Mouse (Mus musculus): ENCODE measurements around the gene Gm3402. TPM values are rescaled to one million over a fixed set of nuclear protein-coding genes. Genes with fewer than 3 reads are reported as not detected.

Gene Gm3402
- polyA plus RNA-seq (2014; fragmentation: Illumina TruSeq; extraction: RNeasy Lipid Tissue Mini Kit (QIAGEN cat#74804); ENCODE audit: low read depth, low replicate concordance), result not detected

GRCm38 (mm10) chr5:146513823-146514222 lies at the start of gene Gm3402:
TSS of gene Gm3402 (plus strand) at chr5:146514123.

GRCm38 (mm10) chr5:146481665-146482064 lies 32.3 kb upstream of the Gm3402 start, which contains the start of gene Gm6408:
TSS of gene Gm6408 (plus strand) at chr5:146481965.

GRCm38 (mm10) chr5:146491063-146491462 lies 22.9 kb upstream of the Gm3402 start, which contains the start of gene Gm6370:
TSS of gene Gm6370 (plus strand) at chr5:146491363.

GRCm38 (mm10) chr5:146502099-146502498 lies 11.8 kb upstream of the Gm3402 start, which contains the start of gene 4930449I24Rik:
TSS of gene 4930449I24Rik (plus strand) at chr5:146502399.

GRCm38 (mm10) chr5:146525501-146525900 lies 11.6 kb downstream of the Gm3402 start, which contains the start of gene Gm3404:
TSS of gene Gm3404 (plus strand) at chr5:146525801.

GRCm38 (mm10) chr5:146537347-146537746 lies 23.4 kb downstream of the Gm3402 start, which contains the start of gene Gm3409:
TSS of gene Gm3409 (plus strand) at chr5:146537647.

GRCm38 (mm10) chr5:146555836-146556235 lies 41.9 kb downstream of the Gm3402 start, which contains the start of gene Gm3415:
TSS of gene Gm3415 (plus strand) at chr5:146556136.

Other genes starting within 250 kb of the Gm3402 start
- gene Wasf3, start 129.1 kb upstream of the Gm3402 start, polyA plus RNA-seq (2014; fragmentation: Illumina TruSeq; extraction: RNeasy Lipid Tissue Mini Kit (QIAGEN cat#74804); ENCODE audit: low read depth, low replicate concordance), result 0.52 TPM
- not detected for gene Gm6408, start 32.2 kb upstream of the Gm3402 start, polyA plus RNA-seq (2014; fragmentation: Illumina TruSeq; extraction: RNeasy Lipid Tissue Mini Kit (QIAGEN cat#74804); ENCODE audit: low read depth, low replicate concordance)
- not detected for gene Gm6370, start 22.8 kb upstream of the Gm3402 start, polyA plus RNA-seq (2014; fragmentation: Illumina TruSeq; extraction: RNeasy Lipid Tissue Mini Kit (QIAGEN cat#74804); ENCODE audit: low read depth, low replicate concordance)
- gene 4930449I24Rik, start 11.7 kb upstream of the Gm3402 start, polyA plus RNA-seq (2014; fragmentation: Illumina TruSeq; extraction: RNeasy Lipid Tissue Mini Kit (QIAGEN cat#74804); ENCODE audit: low read depth, low replicate concordance), result not detected
- not detected for gene Gm3404, start 11.7 kb downstream of the Gm3402 start, polyA plus RNA-seq (2014; fragmentation: Illumina TruSeq; extraction: RNeasy Lipid Tissue Mini Kit (QIAGEN cat#74804); ENCODE audit: low read depth, low replicate concordance)
- gene Gm3409, start 23.5 kb downstream of the Gm3402 start, polyA plus RNA-seq (2014; fragmentation: Illumina TruSeq; extraction: RNeasy Lipid Tissue Mini Kit (QIAGEN cat#74804); ENCODE audit: low read depth, low replicate concordance), result not detected
- gene Gm3415, start 42.0 kb downstream of the Gm3402 start, polyA plus RNA-seq (2014; fragmentation: Illumina TruSeq; extraction: RNeasy Lipid Tissue Mini Kit (QIAGEN cat#74804); ENCODE audit: low read depth, low replicate concordance), result not detected
- gene Gpr12, start 71.1 kb downstream of the Gm3402 start, polyA plus RNA-seq (2014; fragmentation: Illumina TruSeq; extraction: RNeasy Lipid Tissue Mini Kit (QIAGEN cat#74804); ENCODE audit: low read depth, low replicate concordance), result not detected

Measured in heart, adult 10 weeks (tissue).